Mouse (Mus musculus) lung, postnatal 0 days (tissue): ENCODE measurements around the gene Spdl1.

Experiments
- CTCF ChIP-seq: IDR thresholded peaks from 2 replicates; pipeline ENCODE4 v1.5.1; 2016; ENCODE audit warnings: antibody characterized with exemption, mild to moderate bottlenecking
- EP300 ChIP-seq: IDR thresholded peaks from 2 replicates; pipeline ENCODE4 v1.6.1; 2016; ENCODE audit warnings: antibody characterized with exemption, mild to moderate bottlenecking, control low read depth

- no peak for TF ChIP-seq CTCF
- no peak for TF ChIP-seq EP300
Measured at GRCm38 (mm10) chr11:34776054-34776453, 57.4 kb downstream of the Spdl1 start.
